Mouse (Mus musculus) urinary bladder, adult 18-20 months (tissue): ENCODE results near the gene Cdc42bpb.

Experiments used
- DNase-seq, 2 experiments: peaks; one replicate each; pipeline ENCODE4 v3.0.0; 2022; ENCODE audit warnings: low spot score in 2 of 2, mixed read lengths in 2 of 2

The Cdc42bpb gene

DNA sequence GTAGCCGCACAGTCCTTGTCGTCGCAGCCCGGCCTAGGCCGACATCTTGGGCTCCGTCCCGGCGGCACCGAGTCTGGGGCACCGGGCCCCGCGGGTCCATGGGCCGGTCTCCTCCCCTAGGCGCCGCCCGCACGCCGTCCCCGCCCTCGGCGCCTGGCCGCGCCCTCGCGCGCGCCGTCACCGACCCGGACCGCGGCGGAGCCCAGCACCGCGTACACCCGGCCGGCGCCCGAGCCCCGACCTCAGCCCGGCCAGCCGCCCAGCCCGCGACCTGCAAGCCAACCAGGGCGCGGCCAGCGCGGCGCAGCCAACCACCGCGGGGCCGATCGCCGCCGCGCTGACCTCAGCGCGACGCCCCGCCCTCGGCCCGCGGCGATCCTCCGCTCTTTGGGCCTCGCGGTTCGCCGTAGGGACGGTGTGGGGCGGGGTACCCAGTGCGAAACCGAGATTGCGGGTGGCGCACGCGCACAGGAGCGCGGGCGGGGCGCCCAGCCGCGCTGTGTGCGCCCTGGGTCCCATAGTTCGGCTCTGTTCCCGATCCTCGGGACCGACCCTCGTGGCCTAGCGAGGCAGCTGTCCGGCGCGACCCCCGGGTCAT, at the start of gene Cdc42bpb:
TSS of gene Cdc42bpb (minus strand) at position 343 of the 598 bp plus-strand sequence.
- peak; percentile 91 to 93 for DNase-seq

DNA sequence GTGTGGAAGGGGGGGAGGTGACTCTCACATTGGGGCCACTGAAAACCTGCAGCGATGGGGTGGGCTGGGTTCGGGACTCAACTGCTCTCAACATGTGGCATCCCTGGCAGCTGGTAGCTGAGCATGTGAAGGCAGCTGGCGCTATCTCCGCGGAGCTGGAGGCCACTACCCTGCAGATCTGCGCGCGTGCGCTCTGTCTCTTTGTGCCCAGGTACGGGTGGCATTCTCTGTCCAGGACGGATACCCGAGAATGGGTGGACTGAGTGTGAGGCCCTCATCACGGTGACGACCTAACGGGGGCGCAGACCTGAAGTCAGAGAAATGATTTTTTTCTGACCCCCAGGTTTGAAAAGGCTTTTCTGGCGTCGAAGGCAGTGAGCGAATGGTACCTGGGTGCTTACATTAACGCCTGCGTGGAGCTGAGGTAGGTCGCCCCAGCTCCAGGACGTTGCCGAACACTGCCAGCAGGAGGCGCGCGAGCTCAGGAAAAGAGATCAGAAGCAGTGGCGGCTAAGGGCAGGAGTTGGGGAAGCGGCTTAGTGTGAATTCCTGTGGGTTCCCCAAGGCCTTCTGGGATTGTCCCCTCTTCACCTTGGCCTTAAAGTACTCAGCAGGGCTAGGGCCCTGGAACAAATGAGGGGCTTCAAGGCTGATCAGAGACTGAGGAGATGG, 48.4 kb upstream of the Cdc42bpb start:
- peak; percentile 82 to 99 for DNase-seq

DNA sequence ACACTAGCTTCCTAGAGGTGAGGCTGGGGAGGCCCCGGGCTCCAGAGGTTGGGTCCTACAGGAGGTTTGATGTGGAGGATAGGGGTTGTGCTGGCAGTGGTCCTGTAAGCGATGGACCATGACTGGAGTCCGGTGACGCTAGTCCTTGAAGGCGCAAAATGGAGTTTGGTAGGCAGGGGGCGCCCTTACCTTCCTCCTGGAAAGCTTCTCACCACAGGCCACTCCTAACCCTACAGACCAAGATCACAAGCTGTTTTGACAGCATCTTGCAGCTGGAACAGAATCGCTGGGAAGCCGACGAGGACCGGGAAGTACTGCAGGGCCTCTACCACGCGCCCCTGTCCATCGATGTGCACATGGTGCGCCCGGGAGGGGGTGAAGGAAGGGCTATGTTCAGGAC, 47.7 kb upstream of the Cdc42bpb start:
- DNase-seq: peak; percentile 75 to 90

DNA sequence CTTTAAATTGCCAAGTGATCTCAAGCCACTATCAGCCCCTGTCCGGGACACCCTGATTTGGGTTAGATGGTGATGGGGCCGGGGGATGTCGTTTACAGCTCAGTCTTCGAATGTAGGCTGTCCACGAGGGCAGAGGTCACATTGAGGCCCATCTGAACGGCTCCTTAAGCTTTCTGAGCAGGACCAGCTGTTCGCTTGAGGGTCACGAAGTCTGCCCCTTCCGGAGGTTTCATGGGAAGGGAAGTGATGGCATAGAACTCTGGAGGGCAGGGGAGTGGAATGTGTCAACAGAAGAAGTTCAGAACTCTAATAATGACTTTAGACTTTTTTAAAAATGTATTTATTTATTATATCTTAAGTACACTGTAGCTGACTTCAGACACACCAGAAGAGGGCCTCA, 47.0 kb upstream of the Cdc42bpb start:
- DNase-seq: no peak

DNA sequence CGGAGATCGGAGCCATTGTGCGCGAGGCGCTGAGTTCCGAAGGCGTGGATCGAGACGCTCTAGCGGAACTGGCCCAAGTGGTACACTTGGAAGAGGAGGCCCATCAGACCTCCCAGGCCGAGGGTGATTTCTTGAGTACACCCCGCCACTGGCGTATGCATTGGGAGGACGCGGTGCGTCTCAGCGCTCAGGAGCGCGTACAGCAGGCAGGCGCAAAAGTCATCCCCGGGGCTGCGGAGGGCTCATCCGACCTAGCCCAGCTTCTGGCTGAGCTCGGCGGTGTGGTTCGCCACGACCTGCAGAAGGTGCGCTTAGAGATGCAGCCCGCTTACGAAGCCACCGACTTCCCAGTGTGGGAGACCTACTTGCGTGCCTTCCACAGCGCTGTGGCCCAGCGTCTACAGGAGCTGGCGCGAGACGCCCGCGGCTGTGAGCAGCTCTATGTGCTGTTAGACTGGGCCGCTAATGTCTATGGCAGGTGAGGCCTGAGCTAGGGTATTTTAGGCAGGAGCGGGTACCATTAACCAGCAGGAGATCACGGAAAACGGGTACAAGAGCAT, 46.1 kb upstream of the Cdc42bpb start:
- DNase-seq: no peak

DNA sequence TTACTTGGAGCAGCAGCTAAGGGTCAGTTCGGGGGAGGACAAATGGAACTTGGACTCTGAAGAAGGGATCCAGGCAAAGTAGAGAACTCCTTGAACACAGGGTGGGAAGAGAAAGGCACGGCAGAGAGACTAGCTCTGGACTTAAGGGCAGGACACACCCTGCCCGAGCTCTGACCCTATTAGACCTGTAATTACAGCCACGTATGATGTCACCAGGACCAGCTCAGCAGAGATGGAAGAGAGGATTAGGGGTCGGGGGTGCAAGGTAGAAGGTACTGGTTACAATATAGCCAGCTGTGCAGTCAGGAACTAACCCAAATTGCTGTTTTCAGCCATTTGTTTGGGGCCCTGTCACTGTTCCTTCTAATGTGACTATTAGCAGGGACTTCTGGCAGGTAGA, 45.3 kb upstream of the Cdc42bpb start:
- no peak for DNase-seq

DNA sequence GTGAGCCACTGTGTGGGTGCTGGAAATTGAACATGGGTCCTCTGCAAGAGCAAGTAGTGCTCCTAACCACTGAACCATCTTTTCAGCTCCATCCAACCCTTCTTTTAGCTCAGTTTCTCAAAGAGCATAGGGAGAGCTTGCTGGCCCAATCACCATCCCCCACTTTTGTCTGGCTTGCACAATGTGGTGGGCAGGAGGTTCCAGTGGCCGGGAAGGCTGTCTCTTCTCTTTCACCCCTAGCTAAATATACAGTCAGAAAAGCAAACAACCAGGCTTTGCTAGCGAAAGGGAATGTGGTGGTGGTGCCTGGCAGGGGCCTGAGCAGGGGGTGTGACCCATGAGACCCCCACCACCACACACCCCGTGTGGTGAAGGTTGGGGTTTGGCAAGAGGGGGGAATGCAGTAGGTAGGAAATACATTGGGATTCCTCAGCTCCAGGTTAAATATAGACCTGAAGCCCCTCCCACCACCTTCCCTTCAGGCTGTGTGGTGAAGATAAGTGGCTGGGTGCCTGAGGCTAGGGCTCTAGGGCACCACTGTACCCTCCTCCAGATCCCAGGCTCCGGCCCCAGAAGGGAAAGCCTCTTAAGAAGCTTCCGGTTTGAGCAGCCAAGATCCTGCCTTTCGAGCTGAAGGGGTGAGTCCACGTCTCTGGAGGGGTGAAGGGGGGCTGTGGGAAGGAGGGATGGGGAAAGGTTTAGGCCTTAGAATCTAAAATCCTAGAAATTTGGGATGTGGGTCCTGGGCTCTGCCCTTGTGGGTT, 43.6 kb upstream of the Cdc42bpb start:
- no peak for DNase-seq

DNA sequence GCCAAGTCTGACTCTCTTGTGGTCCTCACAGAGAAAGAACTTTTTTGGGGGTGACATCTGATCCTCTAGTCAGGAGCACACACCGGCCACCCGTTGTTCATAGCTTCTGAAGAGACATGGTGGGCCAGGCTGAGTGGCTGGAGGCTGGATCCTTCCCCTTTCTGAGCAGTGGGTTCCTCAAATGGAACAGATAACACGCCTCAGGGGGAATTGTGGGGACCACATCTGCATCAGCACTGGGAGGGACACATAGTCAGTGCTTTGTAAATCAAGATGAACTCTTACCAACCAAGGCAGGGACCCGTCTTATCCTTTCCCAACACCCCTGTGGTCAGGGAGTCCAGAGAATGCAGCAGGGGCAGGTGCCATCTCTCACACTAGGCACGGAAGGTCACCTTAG, 42.4 kb upstream of the Cdc42bpb start:
- no peak for DNase-seq

DNA sequence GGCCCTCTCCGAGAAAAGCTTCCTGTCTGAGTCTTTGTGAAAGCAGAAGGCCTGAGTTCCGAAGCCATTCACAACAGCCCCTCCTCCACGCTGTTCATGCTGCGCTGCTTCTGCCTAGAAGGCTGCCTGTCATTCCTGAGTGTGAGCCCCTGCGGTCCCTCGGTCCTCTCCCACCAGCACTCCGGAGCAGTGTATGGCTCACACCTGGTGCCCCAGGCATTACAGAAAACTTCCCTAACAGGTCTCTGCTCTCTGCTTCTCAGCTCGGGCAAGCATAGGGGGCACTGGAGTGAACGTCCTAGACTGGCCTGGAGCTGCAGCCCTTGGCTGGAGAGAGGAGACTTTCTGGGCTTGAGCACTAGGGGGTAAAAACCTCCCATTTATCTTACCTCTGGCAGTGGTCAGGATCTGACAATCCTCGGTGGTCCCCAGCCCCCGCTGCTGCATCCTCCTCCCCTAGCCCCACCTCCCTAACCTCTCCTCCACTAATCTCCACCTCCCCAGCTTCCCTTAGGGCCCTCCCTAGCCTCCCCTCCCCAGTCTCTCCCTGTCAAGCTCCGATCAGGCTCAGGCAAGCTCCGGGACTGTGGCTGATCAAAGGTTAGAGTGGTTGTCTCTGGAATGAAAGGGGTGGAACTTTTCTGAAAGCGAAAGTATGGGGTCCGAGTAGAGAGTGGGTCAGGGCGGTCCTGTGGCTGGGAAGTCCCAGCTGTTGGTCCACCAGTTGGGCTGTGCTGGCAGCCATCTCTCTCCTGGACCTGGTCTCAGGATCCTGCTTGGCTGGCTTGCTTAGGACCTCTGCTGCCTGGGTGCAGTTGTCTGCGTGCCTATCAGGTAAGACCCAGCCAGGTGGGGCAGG, 39.6 kb upstream of the Cdc42bpb start, which contains the start of gene Exoc3l4:
TSS of gene Exoc3l4 (plus strand) at position 97 of the 859 bp plus-strand sequence.
- DNase-seq: peak in 1 of 2 experiments; percentile 52

DNA sequence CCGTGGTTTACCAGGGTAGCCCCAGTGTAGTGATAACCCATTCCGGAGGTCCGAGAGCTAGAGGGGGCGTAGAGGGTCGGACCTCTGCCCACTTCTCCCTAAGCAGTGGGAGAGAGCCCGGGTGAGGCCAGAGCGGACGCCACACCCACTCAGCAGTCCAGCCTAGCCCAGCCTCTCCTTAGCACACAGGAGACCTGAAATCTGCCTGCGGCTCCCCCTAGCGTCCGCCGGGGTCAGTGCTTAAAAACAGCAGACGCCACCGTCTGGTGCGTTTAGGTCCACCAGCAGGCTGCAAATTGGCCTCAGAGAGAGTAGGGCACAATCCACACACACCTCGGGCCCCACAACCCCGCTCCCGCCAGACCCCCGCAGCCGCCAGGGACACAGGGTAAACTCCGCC, 35.8 kb upstream of the Cdc42bpb start:
- peak; percentile 85 to 86 for DNase-seq

DNA sequence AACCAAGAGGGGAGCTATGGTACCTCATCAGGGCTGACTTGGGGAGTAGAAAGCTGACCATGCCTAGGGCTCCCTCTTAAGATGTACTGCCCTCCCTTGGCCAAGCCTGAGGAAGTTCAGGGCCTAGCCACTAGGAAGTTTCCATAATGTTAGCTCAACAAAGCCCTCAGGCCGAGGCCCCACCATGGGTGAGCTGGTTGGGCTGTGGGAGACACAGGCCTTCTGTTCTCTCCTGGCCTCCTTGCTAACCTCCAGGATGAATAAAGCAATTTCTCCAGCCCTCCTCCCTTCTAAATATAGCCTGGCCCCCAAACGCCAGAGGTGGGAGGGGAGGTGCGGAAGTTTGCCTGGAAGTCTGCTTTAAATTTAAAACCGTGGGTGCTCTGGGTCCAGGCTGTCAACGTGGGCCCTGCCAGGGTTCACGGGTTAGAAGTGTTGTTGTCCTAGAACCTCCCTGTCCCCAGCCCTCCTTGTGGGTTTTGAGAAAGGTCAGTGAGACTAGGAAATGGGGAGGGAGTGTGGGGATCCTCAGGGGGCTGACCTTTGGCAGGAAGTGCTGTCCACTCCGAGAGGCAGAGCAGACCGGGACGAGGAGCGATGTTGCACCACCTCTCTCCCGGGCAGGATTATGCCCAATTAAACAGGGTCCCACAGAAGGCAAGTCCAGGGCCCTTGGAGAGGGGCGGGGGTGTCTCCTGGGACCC, 35.2 kb upstream of the Cdc42bpb start:
- no peak for DNase-seq

DNA sequence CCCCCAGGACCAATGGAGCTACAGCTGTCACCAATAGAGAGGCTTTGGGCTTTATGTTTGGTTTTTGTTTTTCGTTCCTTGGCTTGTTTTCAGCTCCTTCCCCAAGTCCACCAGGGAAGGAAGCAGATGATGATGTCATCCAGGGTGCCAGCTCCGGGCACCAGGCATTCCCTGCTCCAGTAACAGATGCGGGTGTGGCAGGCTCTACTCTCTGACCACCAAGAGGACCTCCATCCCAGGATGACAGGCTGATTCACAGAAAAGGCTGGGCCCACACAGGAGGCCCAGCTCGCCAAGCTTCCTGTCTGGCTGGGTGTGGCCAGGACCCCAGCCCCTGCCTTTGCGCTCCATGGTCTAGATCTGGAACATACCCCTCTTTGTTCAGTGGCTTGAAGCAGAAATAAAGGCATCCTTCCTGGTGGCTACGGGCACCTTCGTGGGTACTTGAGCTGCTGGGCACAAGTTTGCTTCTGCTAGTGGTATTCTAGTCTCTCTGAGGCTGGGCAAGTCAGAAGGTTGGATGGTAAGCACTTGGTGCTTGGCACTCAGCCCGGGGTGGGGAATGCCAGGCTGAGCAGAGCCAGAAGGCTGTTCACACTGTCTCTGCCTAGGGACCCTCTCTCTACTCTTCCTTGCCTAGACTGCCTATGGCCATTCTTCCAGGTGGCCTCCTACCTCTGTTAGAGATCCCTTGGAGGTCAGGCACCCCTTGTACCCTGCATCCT, 34.3 kb upstream of the Cdc42bpb start:
- no peak for DNase-seq

DNA sequence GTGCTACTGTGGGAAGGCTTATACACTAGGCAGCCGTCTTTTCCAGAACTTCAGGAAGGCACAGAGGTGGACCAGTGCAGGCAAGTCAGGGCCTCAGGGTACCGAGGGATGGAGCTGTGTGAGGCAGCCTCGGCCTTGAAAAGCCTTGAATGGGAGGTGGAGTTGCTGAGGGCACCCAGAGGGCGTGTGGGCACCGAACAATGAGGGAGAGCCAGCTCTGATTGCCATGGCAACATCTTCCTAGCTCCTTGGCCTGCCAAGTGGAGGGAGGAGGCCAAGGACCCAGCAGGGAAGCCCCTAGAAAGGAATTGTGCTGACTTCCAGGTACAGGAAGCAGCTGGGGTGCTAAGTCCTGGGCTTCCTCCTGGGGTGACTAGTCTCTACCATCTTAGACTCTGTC, 32.1 kb upstream of the Cdc42bpb start:
- DNase-seq: no peak

DNA sequence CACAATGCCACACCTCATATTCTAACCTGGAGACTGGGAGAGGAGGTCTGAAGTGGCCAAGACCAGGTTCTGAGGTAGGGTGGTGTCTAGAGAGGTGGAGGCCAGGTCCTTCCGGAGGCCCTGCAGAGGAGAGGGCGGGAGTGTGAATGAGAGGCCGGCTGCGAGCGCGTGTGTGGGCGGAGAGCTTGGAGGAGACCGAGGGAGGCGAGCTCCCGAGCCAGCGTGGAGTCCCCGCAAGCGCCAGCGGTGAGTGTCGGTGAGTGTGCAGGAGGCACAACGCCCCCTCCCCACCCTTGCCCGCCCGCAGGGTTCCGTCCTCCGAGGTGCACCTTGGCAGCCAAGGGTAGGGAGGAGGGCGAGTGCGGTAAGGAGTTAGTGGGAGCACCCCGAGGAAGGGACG, 29.1 kb upstream of the Cdc42bpb start, which contains the start of gene Lbhd2:
TSS of gene Lbhd2 (plus strand) at position 188 of the 400 bp plus-strand sequence.
- DNase-seq: no peak

DNA sequence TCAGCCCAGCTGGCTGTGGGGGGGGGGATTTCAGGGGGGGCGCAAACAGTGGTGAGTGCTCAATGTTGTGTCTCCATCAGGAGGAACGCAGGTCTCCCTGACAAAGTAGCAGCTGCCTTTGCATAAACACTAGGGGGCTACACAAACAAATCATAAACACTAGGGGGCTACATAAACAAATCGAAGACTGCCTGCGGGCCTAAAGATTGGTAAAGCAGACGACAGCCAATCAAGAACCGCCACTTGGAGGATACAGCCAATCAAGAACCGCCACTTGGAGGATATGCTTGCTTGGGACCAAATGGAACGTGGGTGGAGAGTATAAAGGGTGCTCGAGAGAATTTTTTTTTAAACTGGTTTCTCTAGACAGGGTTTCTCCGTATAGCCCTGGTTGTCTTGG, 27.4 kb upstream of the Cdc42bpb start:
- DNase-seq: no peak

DNA sequence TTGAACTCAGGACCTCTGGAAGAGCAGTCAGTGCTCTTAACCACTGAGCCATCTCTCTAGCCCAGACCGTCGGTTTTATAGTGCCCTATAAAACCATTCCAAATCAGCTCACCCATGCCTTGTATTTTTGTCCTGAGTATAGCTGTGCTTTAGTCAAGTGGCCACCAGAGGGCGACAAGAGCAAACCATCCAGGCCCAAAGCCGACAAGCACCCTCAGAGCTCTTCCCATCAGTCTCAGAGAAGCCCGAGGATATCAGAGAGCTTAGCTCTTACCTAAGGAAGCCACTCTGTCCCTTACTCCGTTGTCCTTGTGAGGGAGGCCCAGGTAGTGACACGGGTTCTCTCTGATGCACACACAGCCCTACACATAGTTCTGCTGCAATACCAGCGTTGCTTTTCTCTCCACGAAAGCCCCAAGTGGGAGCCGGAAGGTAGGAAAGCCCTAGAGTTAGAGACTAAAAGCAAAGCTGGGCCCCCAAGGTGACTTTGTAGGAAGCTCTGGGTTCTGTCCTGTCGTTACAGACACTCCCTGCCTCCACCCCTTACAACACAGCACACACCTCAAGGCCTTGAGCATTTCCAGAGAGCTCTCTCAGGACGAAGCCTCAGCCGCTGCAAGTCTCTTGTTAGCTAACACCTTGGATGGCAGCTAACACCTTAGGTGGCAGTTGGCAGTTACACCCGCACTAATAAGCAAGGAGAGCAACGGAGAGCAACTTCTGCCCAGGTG, 24.1 kb upstream of the Cdc42bpb start:
- peak in 1 of 2 experiments; percentile 65 for DNase-seq

DNA sequence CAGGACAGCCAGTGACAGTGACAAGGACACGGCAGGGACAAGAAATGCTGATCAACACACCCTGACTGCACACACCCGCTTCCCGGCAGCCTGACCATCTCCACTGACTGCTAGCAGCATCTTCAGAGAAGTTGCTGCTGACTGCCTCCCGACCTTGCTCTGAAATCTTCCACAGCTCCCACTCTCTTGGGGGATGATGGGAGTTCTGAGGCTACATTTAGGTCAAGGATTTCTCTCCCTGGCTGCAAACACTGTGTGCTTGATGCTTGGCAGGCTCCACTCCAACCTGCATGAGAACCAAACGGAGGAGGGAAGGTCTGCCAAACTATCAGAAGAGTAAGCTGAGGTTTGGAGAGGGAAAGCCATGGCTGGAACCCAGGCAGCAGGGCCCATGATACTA, 19.5 kb upstream of the Cdc42bpb start:
- DNase-seq: no peak

DNA sequence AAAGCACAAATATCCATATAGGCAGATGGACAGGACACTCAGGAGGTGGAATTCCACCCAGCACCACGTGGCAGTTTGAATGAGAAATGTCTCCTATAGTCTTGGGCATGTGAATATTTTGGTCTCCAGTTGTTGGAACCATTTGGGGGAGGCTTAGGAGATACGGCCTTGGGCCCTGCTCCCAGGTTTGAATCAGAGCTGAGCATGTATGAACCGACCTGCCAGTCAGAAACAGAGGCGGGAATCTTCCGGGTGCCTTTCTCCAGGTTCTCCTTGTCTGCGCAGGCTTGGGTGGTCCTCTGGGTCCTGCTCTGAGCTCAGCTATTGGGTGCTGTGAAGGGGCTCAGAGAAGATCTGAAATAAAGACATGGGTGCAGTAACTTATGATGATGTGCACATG, 16.5 kb upstream of the Cdc42bpb start:
- DNase-seq: no peak

DNA sequence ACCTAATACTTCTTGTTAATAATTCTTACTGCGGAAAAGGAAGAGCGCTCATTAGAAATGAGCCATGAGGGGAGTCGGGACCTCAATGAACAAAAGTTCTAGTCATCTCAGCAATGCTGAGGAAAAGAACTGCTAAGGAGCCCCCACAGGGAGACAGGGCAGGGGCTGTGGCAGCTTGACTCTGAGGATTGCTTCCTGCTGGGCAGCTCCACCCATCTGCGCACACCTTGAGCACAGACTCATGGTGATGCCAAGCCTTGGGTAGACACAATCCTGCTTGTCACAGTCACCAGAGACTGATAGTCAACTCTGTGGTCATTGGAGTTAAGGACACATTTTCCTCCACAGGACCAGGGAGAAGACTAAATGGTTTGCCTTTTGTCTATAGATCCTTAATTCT, 9.6 kb upstream of the Cdc42bpb start:
- no peak for DNase-seq
